Mouse (Mus musculus) forebrain, embryonic 14.5 days (tissue): ENCODE data around the gene Krtap1-3. TPM values are rescaled to one million over a fixed set of nuclear protein-coding genes. Genes with fewer than 3 reads are reported as not detected.

Source experiments
- ATAC-seq: fragments of 200-750 bp; cut with Nextera tagmentation; 2 replicates; pipeline ENCODE4 v1.8.0; 2017; ENCODE audit warnings: mild to moderate bottlenecking, moderate library complexity
- DNase-seq: peaks from one replicate; pipeline ENCODE4 v3.0.0-alpha.2; 2015; ENCODE audit warnings: low spot score
- H3K27ac ChIP-seq: fragments of 300-500 bp; sonication (generic); 2 replicates; pipeline ENCODE4 v1.5.1; 2014; ENCODE audit warnings: low read depth, mild to moderate bottlenecking, control low read depth, low read length, moderate library complexity
- H3K27me3 ChIP-seq: fragments of 300-500 bp; sonication (generic); replicated peaks from 2 replicates; pipeline ENCODE4 v1.6.1; 2014; ENCODE audit warnings: low read length, control low read depth, mixed read lengths; ENCODE audit not compliant: control insufficient read depth, insufficient read depth
- H3K36me3 ChIP-seq: fragments of 300-500 bp; sonication (generic); 2 replicates; pipeline ENCODE4 v1.6.1; 2014; ENCODE audit warnings: low read length, control low read depth; ENCODE audit not compliant: control insufficient read depth, insufficient read depth
- H3K4me1 ChIP-seq: fragments of 300-500 bp; sonication (generic); 2 replicates; pipeline ENCODE4 v1.6.1; 2014; ENCODE audit warnings: antibody characterized with exemption, low read length, control low read depth; ENCODE audit not compliant: control insufficient read depth, insufficient read depth
- H3K4me2 ChIP-seq: fragments of 300-500 bp; sonication (generic); 2 replicates; pipeline ENCODE4 v1.6.1; 2014; ENCODE audit warnings: mild to moderate bottlenecking, control low read depth, low read length
- H3K4me3 ChIP-seq: fragments of 300-500 bp; sonication (generic); 2 replicates; pipeline ENCODE4 v1.5.1; 2014; ENCODE audit warnings: low read depth, low read length, control low read depth
- H3K9ac ChIP-seq: fragments of 300-500 bp; sonication (generic); 2 replicates; pipeline ENCODE4 v1.6.1; 2014; ENCODE audit warnings: mild to moderate bottlenecking, low read length, control low read depth, moderate library complexity
- H3K9me3 ChIP-seq: fragments of 300-500 bp; sonication (generic); replicated peaks from 2 replicates; pipeline ENCODE4 v1.6.1; 2016; ENCODE audit warnings: low read length, control low read depth, mixed read lengths; ENCODE audit not compliant: control insufficient read depth
- WGBS: fragments of 180-500 bp; shearing (Covaris S2); extraction: QIAGEN DNeasy Blood & Tissue Kit; methylation state at CpG from one replicate; pipeline ENCODE4 v1.1.7; 2014; 5-methylcytosine and 5-hydroxymethylcytosine counted together
- polyA plus RNA-seq: library from polyadenylated mRNA; unstranded; fragments of >200 nt; fragmentation: Nextera tagmentation; extraction: Ambion mirVana; gene quantifications from 2 replicates; pipeline ENCODE4 v1.2.1, GENCODE M21; 2014

Gene Krtap1-3
- polyA plus RNA-seq, 1 experiment from 2014 or later: not detected

DNA sequence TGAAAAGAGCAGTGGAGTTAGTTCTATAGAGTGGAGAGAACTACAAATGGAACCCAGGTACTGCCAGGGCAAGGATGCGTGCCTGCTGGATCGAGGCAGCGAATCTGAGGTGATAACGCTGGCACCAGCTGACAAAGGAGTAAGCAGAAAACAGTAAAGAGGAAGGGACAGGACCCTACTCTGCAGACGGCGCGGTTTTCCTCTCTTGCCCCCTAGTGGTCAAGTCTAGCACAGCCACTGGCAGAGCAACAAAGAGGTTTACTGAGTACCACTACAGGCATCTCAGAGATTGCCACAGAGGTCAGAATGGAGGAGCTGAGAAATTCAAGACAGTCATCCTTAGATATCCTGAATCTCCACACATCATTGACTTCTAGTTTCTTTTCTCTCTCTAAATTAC lies 17.0 kb downstream of the Krtap1-3 start:
- Histone ChIP-seq H3K9me3 (no peaks in the 10 kb centered on the region), H3K36me3 (no peaks in the 10 kb centered on the region), H3K27me3 (no peaks in the 10 kb centered on the region), H3K4me2 (peak overlapping the region; percentile 42), H3K9ac (peak overlapping the region; percentile 37; the same call in 1 of the 2 replicates), H3K4me1 (no peaks in the 10 kb centered on the region), H3K4me3 (no peak overlapping the region), H3K27ac (no peak overlapping the region)
- DNase-seq (peak; percentile 86), ATAC-seq (peak; percentile 70)
- 3% methylated on average over 7 of the region's 7 CpGs for WGBS

DNA sequence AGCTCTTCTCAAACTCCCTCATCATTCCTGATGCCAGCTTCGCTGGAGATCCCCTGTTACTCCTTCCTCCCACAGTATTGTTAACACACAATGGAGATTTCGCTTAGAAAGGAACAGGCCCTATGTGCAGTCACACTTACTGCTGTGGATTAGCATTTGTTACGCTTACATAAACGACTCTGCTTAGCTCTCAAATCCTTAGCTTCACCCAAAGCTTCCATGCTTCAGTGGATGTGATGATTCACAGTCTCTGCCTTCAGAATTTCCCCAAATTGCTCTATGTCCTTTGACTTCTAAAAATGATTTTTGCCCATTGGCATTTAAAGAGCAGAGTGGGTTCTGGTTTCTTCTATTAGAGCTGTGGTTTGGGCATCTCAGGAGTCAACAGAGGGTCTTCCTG lies 18.0 kb downstream of the Krtap1-3 start:
- H3K4me3 ChIP-seq: no peak overlapping the region
- no peak overlapping the region for H3K27ac ChIP-seq
- no peaks in the 10 kb centered on the region for H3K4me1 ChIP-seq
- no peaks in the 10 kb centered on the region for H3K36me3 ChIP-seq
- no peaks in the 10 kb centered on the region for H3K9me3 ChIP-seq
- ATAC-seq (no peak), DNase-seq (no peak)
- WGBS: 23% methylated on average over 4 of the region's 4 CpGs
- H3K9ac ChIP-seq: no peak overlapping the region
- H3K4me2 ChIP-seq: no peak overlapping the region
- H3K27me3 ChIP-seq: no peaks in the 10 kb centered on the region

DNA sequence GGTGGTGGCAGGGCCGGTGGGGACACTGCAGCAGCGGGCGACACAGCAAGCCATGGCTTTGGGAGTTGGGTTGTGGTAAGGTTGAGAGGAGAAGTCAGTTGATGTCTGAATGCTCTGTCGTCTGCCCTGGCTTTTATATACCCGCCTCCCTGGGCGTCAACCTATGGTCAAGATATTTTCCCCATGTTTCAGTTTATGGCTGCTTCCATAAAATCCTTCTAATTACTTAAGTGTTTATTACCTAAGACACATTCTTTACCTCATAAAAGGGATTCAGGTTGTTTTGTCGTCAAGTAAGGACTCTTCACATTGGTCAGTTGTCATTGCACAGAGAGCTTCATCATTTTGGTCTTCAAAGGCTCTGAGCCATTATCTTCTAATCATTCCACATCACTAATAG lies 24.6 kb downstream of the Krtap1-3 start, which contains the start of gene Krtap3-1:
Gene Krtap3-1 (minus strand): TSS at position 101 of the 400 bp plus-strand sequence.
- 95% methylated on average over 7 of the region's 7 CpGs for WGBS

DNA sequence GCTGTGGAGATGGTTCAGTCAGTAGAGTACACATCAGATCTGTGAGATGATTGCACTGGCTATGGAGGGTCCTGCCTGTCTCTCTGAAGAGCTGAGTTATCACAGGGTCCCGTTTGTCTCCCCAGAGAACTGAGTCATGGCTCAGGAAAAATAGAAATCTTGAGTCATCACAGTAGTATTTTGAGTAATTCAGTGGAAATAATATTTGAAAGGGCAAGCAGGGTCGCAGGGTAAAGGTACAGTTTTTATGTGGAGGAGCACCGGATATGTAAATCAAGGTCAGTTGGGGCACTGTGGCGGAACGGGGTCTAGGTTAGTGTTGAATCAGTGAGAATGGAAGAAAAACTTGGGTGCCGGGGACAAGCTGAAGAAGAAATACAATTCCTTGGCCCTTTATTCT lies 28.6 kb downstream of the Krtap1-3 start:
- DNase-seq (no peak), ATAC-seq (no peak)
- Histone ChIP-seq H3K36me3 (no peaks in the 10 kb centered on the region), H3K4me1 (no peaks in the 10 kb centered on the region), H3K27me3 (no peaks in the 10 kb centered on the region), H3K4me3 (no peak overlapping the region), H3K27ac (no peak overlapping the region), H3K9me3 (no peaks in the 10 kb centered on the region), H3K4me2 (no peak overlapping the region), H3K9ac (no peak overlapping the region)
- WGBS: 84% methylated on average over 6 of the region's 6 CpGs

More for the DNA sequence above, 24.6 kb downstream of the Krtap1-3 start, which contains the start of gene Krtap3-1:
- ATAC-seq (no peak), DNase-seq (no peak)
- H3K9me3 ChIP-seq: no peaks in the 10 kb centered on the region
- no peak within 1 kb of the TSS for H3K27ac ChIP-seq
- H3K9ac ChIP-seq: no peak within 1 kb of the TSS
- no peak within 1 kb of the TSS for H3K4me2 ChIP-seq
- H3K27me3 ChIP-seq: no peaks in the 10 kb centered on the region
- no peaks in the 10 kb centered on the region for H3K36me3 ChIP-seq
- H3K4me1 ChIP-seq: no peaks in the 10 kb centered on the region
- H3K4me3 ChIP-seq: no peak within 1 kb of the TSS

DNA sequence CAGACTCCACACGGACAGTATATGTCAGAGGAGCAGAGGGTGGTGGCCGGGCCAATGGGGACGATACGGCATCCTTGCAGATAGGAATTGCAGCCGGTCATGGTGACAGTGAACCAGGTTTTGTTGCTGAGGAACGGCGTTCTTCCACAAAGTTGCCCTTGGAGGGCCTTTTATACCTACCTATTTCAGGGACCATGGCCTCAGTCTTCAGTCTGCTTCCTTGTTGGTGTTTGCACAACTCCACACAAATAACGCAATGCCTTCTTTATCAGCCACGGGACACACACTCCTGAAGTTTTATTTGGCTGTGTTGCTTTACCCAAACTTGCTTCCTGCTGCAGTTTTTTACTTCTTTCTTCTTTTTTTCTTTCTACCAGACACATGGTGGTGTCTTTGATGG lies 31.8 kb downstream of the Krtap1-3 start, which contains the start of gene Gm11939:
Gene Gm11939 (minus strand): TSS at position 101 of the 400 bp plus-strand sequence.
- Histone ChIP-seq H3K4me2 (no peak within 1 kb of the TSS), H3K27ac (no peak within 1 kb of the TSS), H3K9ac (no peak within 1 kb of the TSS), H3K4me3 (no peak within 1 kb of the TSS), H3K27me3 (no peaks in the 10 kb centered on the region), H3K4me1 (no peaks in the 10 kb centered on the region), H3K36me3 (no peaks in the 10 kb centered on the region), H3K9me3 (no peaks in the 10 kb centered on the region)
- 92% methylated on average over 9 of the region's 9 CpGs for WGBS
- ATAC-seq: no peak
- DNase-seq: no peak

DNA sequence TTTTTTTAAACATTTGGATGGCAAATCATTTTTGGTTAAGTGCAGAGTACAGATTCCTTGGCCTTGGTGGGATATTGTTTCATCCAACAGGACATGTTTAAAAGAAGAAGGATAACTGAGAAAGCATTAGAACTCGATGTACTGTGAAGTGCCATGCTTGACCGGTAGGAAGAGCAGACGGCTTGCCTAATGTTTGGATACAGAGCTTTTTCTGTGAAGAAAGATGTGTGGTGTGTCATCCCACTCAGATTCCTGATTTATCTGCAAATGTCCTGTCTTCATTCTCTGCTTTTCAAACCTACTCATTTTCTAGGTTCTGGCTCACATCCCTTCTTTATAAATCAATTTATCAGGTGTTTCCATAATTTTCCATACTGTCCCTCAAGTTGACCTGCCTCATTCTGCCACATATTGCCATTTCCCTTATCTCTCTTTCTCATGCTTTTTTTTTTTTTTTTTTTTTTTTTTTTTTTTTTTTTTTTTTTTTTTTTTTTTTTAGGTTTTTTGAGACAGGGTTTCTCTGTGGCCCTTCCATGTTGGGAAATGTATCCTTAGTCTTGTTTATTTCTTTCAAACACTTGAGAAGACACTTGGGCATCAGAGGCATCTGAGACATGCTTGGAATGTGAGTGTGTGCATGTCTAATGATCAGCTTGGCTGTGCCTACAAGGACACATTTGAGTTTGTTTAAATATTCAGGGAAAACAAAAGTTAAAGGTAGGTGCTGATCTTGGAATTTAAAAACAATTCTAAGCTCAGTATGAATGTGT lies 33.0 kb downstream of the Krtap1-3 start:
- Histone ChIP-seq H3K4me3 (no peak overlapping the region), H3K36me3 (no peaks in the 10 kb centered on the region), H3K27me3 (no peaks in the 10 kb centered on the region), H3K27ac (no peak overlapping the region), H3K4me2 (no peak overlapping the region), H3K4me1 (no peaks in the 10 kb centered on the region), H3K9me3 (no peaks in the 10 kb centered on the region), H3K9ac (no peak overlapping the region)
- ATAC-seq (no peak), DNase-seq (no peak)
- 89% methylated on average over 3 of the region's 3 CpGs for WGBS

DNA sequence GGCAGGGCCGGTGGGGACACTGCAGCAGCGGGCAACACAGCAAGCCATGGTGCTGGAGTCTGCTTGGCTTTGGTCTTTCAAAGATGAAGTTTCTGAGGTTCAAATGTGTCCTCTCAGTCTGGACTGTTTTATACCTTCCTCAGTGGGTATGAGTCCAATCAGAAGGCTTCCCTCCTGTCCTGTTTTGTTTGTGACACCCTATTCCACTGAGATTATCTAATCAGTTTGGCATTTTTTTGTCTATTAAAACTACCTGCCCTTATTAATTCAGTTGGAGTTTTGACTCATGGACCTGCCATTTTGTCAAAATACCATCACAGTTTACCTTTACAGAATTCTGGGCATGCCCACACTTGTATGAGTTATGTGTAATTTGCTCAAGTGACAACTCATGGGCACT lies 34.4 kb downstream of the Krtap1-3 start, which contains the start of gene Krtap3-2:
Gene Krtap3-2 (minus strand): TSS at position 101 of the 400 bp plus-strand sequence.
- H3K27me3 ChIP-seq: no peaks in the 10 kb centered on the region
- no peaks in the 10 kb centered on the region for H3K4me1 ChIP-seq
- H3K27ac ChIP-seq: no peak within 1 kb of the TSS
- no peak within 1 kb of the TSS for H3K4me2 ChIP-seq
- no peak within 1 kb of the TSS for H3K4me3 ChIP-seq
- no peak within 1 kb of the TSS for H3K9ac ChIP-seq
- no peaks in the 10 kb centered on the region for H3K36me3 ChIP-seq
- ATAC-seq (no peak), DNase-seq (no peak)
- no peaks in the 10 kb centered on the region for H3K9me3 ChIP-seq
- 100% methylated on average over 1 of the region's 2 CpGs for WGBS

DNA sequence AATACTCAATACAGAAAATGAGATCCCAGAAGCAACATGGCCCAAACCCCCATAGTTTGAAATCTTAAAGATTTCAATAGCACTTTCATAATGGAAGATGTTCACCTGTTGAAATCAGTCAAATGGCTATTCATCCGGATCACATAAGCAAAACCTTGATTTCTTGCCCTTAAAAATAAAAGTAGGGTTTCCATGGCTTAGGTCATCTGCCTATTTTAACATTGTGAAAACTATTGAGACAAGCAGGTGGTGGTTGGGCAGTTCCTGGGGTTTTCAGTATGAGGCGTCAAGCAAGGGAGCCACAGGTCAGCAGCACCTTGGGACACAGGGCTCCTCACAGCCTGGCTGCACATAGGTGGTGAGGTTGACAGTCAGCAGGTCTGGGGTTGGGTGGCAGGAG lies 34.9 kb downstream of the Krtap1-3 start:
- H3K9me3 ChIP-seq: no peaks in the 10 kb centered on the region
- H3K36me3 ChIP-seq: no peaks in the 10 kb centered on the region
- 97% methylated on average over 2 of the region's 2 CpGs for WGBS
- H3K27ac ChIP-seq: no peak overlapping the region
- H3K4me2 ChIP-seq: no peak overlapping the region
- no peaks in the 10 kb centered on the region for H3K27me3 ChIP-seq
- DNase-seq (no peak), ATAC-seq (no peak)
- no peaks in the 10 kb centered on the region for H3K4me1 ChIP-seq
- no peak overlapping the region for H3K9ac ChIP-seq
- H3K4me3 ChIP-seq: no peak overlapping the region

DNA sequence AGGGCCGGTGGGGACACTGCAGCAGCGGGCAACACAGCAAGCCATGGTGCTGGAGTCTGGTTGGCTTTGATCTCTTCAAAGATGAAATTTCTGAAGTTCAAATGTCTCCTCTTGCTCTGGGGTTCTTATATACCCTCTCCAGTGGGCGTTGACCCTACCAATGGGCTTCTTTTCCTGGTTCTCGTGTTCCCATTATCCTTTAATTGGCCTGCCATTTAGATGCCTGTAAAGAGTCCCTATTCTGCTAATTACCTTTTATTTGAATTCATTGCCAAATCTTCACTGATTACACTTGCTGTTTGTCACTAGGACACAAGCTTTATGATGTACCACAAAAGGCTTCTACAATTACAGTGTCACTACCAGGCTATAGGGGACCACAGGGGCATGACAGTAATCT lies 40.4 kb downstream of the Krtap1-3 start, which contains the start of gene Krtap3-3:
Gene Krtap3-3 (minus strand): TSS at position 101 of the 400 bp plus-strand sequence.
- H3K27ac ChIP-seq: no peak within 1 kb of the TSS
- peak; percentile 16 for DNase-seq
- H3K9ac ChIP-seq: no peak within 1 kb of the TSS
- H3K4me2 ChIP-seq: no peak within 1 kb of the TSS
- no peaks in the 10 kb centered on the region for H3K36me3 ChIP-seq
- no peaks in the 10 kb centered on the region for H3K9me3 ChIP-seq
- 34% methylated on average over 3 of the region's 4 CpGs for WGBS
- H3K4me3 ChIP-seq: no peak within 1 kb of the TSS
- ATAC-seq: no peak
- no peaks in the 10 kb centered on the region for H3K27me3 ChIP-seq
- no peaks in the 10 kb centered on the region for H3K4me1 ChIP-seq
